Mouse (Mus musculus): ENCODE measurements around the gene Dmrt2. TPM values are rescaled to one million over a fixed set of nuclear protein-coding genes. Genes with fewer than 3 reads are reported as not detected.

The Dmrt2 gene
- polyA plus RNA-seq, 1 experiment from 2014 or later: 14.7 TPM

DNA sequence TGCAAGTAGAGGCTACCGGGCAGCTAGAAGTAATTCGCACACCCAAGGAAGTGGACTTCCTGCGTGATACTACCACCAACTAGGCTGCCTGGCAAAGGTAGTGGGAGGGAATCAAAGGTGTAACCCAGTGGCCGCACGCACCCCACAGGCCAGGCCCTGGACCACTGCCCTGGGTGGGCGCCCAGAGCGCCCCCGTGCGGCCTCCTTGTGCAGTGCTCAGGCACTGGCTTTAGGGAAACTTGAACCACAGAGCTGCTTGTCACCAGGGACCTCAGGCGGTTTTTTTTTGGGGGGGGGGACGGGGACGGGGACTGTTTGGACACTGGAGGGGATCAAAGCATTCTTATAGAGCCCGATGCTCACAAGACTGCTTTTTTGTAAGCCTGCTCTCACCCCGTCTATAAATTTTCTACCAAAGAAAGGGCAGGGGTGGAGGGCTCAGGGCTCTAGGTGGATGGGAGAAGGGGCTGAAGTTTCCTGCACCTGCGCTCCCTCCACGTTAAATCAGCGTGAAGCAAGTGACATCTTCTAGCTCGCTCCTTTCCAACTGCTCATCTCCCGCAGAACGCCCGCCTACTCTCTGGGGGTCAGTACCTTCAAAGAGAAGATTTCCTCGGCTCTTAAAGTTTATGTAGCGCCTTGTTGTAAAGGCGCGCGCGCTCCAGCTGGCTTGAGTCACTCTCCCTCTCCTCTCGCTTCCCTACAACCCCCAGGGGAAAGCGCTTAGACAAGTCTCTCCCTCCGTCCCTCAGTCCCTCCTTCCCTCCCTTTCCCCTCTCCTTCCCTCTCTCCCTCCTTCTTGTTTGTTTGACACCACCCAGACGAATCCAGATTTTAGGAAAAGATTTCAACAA lies 6.5 kb upstream of the Dmrt2 start:
- H3K4me3 ChIP-seq: peak overlapping the region; percentile 14; the same call in 1 of the 2 replicates
- peak overlapping the region; percentile 22; the same call in 1 of the 2 replicates for H3K4me2 ChIP-seq
- no peak overlapping the region for H3K9ac ChIP-seq
- 6% methylated on average over 31 of the region's 31 CpGs for WGBS
- peaks cover 70% of the 10 kb centered on the region for H3K27me3 ChIP-seq
- no peaks in the 10 kb centered on the region for H3K36me3 ChIP-seq
- peaks cover 8% of the 10 kb centered on the region for H3K4me1 ChIP-seq
- H3K9me3 ChIP-seq: no peaks in the 10 kb centered on the region
- no peak for ATAC-seq (ENCODE audit: insufficient number of reproducible peaks, low FRiP score, low TSS enrichment, low read depth)
- no peak overlapping the region for H3K27ac ChIP-seq

DNA sequence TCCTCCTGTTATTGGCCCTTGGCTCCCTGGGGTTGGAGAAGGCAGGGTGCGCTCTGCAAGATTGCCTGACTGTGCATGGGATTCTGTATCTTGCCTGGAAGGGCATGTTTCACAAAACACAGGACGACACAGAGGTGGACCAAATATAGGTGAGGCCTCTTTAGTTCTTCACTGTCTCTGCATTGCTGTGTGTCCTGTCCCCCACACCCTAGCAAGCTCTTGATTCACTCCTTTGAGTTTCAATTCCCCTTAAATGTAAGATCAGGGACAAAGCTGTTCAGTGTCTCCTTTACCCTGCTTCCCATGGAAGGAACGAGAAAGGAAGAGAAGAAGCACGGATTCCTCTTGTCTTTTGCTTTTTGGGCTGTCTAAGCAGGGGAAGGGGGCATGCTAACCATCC lies 4.4 kb upstream of the Dmrt2 start:
- ATAC-seq (ENCODE audit: insufficient number of reproducible peaks, low FRiP score, low TSS enrichment, low read depth): no peak
- H3K4me1 ChIP-seq: peaks cover 22% of the 10 kb centered on the region
- H3K27me3 ChIP-seq: peaks cover 89% of the 10 kb centered on the region
- 41% methylated on average over 4 of the region's 4 CpGs for WGBS
- H3K36me3 ChIP-seq: no peaks in the 10 kb centered on the region
- no peak overlapping the region for H3K9ac ChIP-seq
- H3K9me3 ChIP-seq: no peaks in the 10 kb centered on the region
- H3K27ac ChIP-seq: no peak overlapping the region
- no peak overlapping the region for H3K4me2 ChIP-seq
- H3K4me3 ChIP-seq: no peak overlapping the region

DNA sequence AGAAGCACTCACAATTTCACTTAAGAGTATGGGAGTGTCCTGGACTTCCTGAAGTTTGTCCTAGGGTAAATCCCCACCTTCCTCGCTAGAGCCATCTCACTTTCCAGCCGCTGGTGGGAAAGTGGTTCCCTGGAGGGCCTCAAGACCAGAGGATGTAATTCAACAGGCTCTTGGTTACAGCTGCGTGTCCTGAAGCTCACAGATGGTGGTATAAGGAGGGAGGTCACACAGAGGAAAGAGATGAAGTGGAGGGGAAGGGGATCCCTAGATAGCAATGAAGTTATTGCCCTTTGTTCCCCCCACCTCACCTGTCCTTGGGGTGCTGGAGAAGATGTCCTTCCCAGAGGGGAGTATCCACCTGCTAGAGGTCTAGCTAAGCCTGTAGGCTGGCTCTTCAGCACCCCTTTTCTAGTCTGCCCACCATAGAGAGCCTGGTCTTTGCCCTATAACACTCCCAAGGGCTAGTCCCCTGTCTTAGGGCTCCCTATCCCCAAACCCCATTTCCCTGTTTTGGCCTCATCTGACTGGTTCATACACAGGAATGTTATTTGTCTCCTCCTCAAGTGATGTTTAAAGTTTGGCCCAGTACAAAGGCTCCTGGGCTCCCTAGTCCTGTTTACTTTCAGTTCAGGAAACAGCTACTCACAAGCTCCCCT lies 2.5 kb upstream of the Dmrt2 start:
- no peak overlapping the region for H3K9ac ChIP-seq
- H3K4me3 ChIP-seq: no peak overlapping the region
- peaks cover 38% of the 10 kb centered on the region for H3K4me1 ChIP-seq
- H3K27ac ChIP-seq: no peak overlapping the region
- WGBS: 5% methylated on average over 3 of the region's 3 CpGs
- ATAC-seq (ENCODE audit: insufficient number of reproducible peaks, low FRiP score, low TSS enrichment, low read depth): no peak
- H3K9me3 ChIP-seq: no peaks in the 10 kb centered on the region
- peaks cover 96% of the 10 kb centered on the region for H3K27me3 ChIP-seq
- H3K4me2 ChIP-seq: no peak overlapping the region
- H3K36me3 ChIP-seq: no peaks in the 10 kb centered on the region

DNA sequence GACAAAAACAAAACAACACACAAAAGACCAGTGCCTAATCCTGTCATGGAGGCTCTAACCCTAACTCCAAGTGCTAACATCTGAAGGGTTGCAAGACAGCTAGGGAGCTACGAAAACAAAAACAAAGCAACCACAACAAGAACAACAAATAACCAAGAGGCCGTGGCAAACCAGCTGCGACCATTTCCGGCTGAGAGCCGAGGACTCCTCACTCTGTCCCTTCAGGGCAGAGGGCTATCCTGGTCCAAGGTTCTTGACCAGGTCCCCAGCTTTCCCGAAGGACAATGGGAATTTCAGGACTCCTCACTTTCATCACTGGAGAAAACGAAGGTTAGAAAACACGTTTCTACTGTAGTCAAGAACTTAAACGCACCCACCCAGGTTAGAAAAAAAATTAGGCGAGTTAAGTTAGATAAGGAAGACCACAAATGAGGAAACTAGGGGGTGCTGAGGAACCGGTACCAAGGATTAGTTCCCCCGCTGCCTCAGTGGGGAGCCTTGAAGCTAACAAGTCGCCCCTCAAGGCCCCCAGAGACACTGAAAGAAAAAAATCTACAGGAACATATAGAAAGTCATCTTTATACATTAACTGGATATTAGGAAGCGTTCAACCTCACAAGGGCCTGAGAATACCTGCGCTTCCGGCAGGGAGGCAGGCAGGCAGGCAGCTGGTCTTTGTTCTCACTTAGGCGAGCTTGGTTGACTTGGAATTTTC lies 1.5 kb upstream of the Dmrt2 start:
- H3K9me3 ChIP-seq: no peaks in the 10 kb centered on the region
- no peaks in the 10 kb centered on the region for H3K36me3 ChIP-seq
- ATAC-seq (ENCODE audit: insufficient number of reproducible peaks, low FRiP score, low TSS enrichment, low read depth): no peak
- peaks cover 96% of the 10 kb centered on the region for H3K27me3 ChIP-seq
- WGBS: 8% methylated on average over 17 of the region's 17 CpGs
- H3K4me3 ChIP-seq: peak overlapping the region; percentile 5; the same call in 1 of the 2 replicates
- no peak overlapping the region for H3K4me2 ChIP-seq
- H3K9ac ChIP-seq: no peak overlapping the region
- H3K4me1 ChIP-seq: peaks cover 37% of the 10 kb centered on the region
- no peak overlapping the region for H3K27ac ChIP-seq

DNA sequence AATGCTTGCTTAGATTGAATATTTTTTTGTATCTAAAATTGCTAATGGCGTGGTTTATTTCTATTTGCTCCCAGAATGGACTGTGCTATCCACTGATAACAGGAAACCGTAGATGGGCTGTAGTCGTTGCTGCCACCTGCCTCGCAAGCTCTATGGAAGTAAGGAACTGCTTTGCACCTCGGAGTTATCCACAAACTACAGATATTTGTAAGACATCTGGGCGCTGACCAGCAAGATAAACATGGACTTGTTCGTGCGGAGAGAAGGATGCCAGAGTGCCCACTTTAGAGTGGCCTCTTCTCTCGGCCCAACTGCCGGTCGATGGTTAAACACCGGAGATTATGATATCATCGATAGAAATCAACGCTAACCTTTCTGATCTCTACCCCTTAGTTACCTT lies 530 bp upstream of the Dmrt2 start:
- Histone ChIP-seq H3K9ac (no peak overlapping the region), H3K4me2 (peak overlapping the region; percentile 84), H3K27ac (no peak overlapping the region), H3K9me3 (no peaks in the 10 kb centered on the region), H3K36me3 (no peaks in the 10 kb centered on the region), H3K4me3 (peak overlapping the region; percentile 51), H3K4me1 (peaks cover 30% of the 10 kb centered on the region), H3K27me3 (peaks cover 97% of the 10 kb centered on the region)
- ATAC-seq (ENCODE audit: insufficient number of reproducible peaks, low FRiP score, low TSS enrichment, low read depth): no peak
- WGBS: 2% methylated on average over 14 of the region's 14 CpGs

DNA sequence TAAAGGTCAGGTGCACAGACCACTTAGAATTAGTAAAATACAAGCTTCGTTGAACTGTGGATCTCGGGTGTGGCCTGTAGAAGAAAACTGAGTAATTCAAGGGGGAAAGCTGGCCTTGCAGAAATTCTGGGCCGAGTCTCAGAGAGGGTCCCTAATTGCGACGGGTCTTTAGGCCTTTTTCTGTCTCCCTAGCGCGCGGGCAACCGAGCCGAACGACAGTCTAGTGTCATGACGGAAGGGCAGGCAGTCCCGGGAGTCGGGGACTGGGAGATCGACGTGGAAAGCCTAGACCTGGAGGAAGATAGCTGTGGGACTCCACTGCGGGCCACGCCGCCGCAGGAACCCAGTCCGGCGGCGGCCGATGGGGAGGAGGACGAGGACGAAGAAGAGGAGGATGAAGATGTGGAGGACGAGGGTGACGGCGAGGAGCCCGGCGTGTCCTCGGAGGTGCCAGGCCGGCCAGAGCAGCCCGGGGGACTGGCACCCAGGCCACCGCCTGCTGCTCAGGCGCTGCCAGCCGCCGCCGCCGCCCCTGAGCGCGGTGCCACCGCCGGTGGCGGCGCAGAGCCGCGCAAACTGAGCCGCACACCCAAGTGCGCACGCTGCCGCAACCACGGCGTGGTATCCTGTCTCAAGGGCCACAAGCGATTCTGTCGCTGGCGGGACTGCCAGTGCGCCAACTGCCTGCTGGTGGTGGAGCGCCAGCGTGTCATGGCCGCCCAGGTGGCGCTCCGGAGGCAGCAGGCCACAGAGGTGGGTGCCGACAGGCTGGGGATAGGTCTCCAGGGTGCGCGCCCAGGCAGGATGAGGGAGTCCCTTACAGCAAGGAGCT lies 1.2 kb downstream of the Dmrt2 start:
- ATAC-seq (ENCODE audit: insufficient number of reproducible peaks, low FRiP score, low TSS enrichment, low read depth): no peak
- Histone ChIP-seq H3K27me3 (peaks cover 96% of the 10 kb centered on the region), H3K9me3 (no peaks in the 10 kb centered on the region), H3K36me3 (no peaks in the 10 kb centered on the region), H3K4me1 (peaks cover 30% of the 10 kb centered on the region), H3K4me2 (peak overlapping the region; percentile 84), H3K27ac (no peak overlapping the region), H3K9ac (peak overlapping the region; percentile 39), H3K4me3 (peak overlapping the region; percentile 51)
- WGBS: 1% methylated on average over 66 of the region's 66 CpGs

DNA sequence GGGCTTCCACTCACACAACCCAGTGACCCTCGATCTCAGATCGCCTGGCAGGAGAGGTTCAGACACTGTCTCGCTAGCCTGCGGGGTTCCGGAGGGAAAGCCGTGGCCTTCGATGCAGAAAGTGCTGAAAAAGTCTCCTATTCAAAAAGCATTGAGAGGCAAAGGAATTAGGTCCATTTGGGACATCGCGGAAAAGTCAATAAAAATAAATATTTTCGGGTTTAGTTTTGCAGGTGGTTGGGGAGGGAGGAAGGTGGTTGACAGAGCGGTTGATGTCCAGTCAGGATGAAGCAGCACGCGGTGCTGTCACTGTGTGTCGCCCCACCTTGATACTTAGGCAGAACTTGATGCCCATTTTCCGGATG lies 1.8 kb downstream of the Dmrt2 start:
- no peaks in the 10 kb centered on the region for H3K36me3 ChIP-seq
- H3K27ac ChIP-seq: no peak overlapping the region
- ATAC-seq (ENCODE audit: insufficient number of reproducible peaks, low FRiP score, low TSS enrichment, low read depth): no peak
- H3K4me2 ChIP-seq: peak overlapping the region; percentile 84
- WGBS: 2% methylated on average over 15 of the region's 15 CpGs
- no peaks in the 10 kb centered on the region for H3K9me3 ChIP-seq
- peaks cover 90% of the 10 kb centered on the region for H3K27me3 ChIP-seq
- peaks cover 30% of the 10 kb centered on the region for H3K4me1 ChIP-seq
- peak overlapping the region; percentile 39; the same call in 1 of the 2 replicates for H3K9ac ChIP-seq
- peak overlapping the region; percentile 51 for H3K4me3 ChIP-seq

DNA sequence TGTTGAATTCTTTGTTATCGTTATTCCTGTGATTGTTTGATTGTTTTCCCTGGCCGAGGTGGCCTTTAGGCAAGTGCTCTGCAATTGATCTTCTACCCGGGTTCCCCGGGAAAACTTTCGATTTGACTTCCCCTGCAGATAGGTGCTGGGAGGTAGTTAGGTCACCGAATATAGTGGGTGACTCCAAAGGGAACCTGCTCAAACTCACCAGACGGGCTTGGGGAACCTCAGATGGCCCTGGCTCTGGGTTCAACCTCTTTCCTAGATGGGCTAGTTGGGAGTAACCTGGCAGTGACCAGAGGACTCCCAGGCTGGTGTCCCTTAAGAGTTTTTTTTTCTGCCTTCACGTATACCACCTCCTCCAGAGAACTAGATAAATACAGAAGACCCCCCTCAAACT lies 2.5 kb downstream of the Dmrt2 start:
- no peak for ATAC-seq (ENCODE audit: insufficient number of reproducible peaks, low FRiP score, low TSS enrichment, low read depth)
- no peaks in the 10 kb centered on the region for H3K36me3 ChIP-seq
- H3K9ac ChIP-seq: no peak overlapping the region
- H3K4me3 ChIP-seq: peak overlapping the region; percentile 51
- no peak overlapping the region for H3K27ac ChIP-seq
- peaks cover 30% of the 10 kb centered on the region for H3K4me1 ChIP-seq
- H3K27me3 ChIP-seq: peaks cover 86% of the 10 kb centered on the region
- H3K4me2 ChIP-seq: peak overlapping the region; percentile 84
- H3K9me3 ChIP-seq: no peaks in the 10 kb centered on the region
- WGBS: 3% methylated on average over 8 of the region's 8 CpGs

DNA sequence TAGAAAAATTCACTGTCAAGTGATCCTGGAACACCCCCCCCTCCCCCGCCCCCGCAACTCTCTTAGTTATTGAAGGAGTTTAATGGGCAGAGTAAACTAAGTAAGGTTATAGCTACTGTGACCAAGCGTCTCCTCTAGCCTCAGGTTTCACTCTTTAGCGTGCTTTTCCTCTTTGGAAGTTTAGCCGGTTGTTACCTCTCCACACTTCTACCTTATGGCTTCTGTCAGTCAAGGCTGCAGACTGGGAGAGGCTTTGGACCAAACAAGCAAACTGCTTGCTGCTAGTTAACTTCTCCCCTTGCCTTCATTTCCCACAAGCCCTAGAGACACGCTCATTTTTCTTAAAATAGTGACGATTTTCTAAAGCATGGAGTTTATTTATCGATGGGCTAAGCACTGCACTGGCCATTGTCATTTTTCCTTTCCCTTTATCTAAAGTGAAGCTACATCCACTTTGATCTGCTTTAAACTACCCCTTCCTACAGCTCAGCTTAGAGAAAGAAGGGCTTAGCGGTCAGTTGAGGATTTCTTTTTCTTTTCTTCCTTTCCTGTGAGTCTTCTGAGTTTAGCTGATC lies 3.7 kb downstream of the Dmrt2 start:
- no peak overlapping the region for H3K9ac ChIP-seq
- WGBS: 18% methylated on average over 9 of the region's 9 CpGs
- H3K27me3 ChIP-seq: peaks cover 79% of the 10 kb centered on the region
- no peaks in the 10 kb centered on the region for H3K36me3 ChIP-seq
- no peak overlapping the region for H3K27ac ChIP-seq
- no peak for ATAC-seq (ENCODE audit: insufficient number of reproducible peaks, low FRiP score, low TSS enrichment, low read depth)
- H3K9me3 ChIP-seq: no peaks in the 10 kb centered on the region
- no peak overlapping the region for H3K4me3 ChIP-seq
- H3K4me2 ChIP-seq: no peak overlapping the region
- peaks cover 30% of the 10 kb centered on the region for H3K4me1 ChIP-seq

DNA sequence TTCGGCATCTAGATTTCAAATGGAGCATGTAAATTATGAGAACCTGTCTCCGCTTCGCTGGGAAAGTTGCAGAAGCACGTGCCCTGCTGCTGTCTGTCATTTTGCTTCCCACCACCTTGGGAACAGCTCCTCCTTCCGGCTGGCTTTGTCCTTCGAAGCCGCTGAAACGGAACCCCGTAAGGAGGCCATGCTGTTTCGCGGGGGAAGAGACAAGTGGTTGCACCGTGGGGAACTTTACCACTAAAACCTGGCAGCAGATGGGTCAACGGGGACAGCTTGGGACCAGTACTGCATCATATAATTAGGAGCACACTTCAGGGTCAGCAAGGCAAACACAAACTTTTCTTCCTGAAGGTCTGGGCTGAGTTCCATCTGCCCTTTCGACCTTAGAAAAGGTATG lies 26.6 kb downstream of the Dmrt2 start:
- no peak for ATAC-seq (ENCODE audit: insufficient number of reproducible peaks, low FRiP score, low TSS enrichment, low read depth)
- Histone ChIP-seq H3K27ac (0 out of 2 replicates have a peak overlapping the region, but pooled peaks have one; percentile 47), H3K4me3 (no peak overlapping the region), H3K4me2 (0 out of 2 replicates have a peak overlapping the region, but pooled peaks have one; percentile 14), H3K36me3 (no peaks in the 10 kb centered on the region), H3K9ac (no peak overlapping the region), H3K4me1 (peaks cover 3% of the 10 kb centered on the region; the same call in 1 of the 2 replicates), H3K27me3 (no peaks in the 10 kb centered on the region), H3K9me3 (no peaks in the 10 kb centered on the region)
- 44% methylated on average over 14 of the region's 14 CpGs for WGBS

DNA sequence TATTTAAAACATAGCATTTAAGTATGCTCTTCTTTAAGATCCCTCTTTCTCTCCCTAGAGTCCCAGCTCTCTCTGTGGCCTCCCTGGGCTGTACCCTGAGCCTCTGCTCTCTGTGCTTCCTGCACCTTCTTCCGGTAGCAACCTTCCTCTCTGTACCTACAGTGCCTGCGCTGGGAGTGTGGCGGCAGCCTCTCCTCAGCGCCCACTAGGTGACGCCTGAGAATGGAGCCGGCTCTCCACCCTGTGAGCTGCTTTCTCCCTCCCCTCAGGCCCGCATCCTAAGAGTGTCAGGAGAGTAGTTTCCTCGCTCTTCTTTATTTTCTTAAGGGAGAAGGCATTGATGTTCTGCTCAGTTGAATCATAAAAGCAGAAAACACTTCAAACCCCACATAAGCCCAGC lies 41.2 kb downstream of the Dmrt2 start:
- ATAC-seq (ENCODE audit: insufficient number of reproducible peaks, low FRiP score, low TSS enrichment, low read depth): no peak
- Histone ChIP-seq H3K27me3 (0 out of 2 replicates have a peak, but pooled peaks cover 6% of the 10 kb centered on the region), H3K9ac (no peak overlapping the region), H3K9me3 (no peaks in the 10 kb centered on the region), H3K4me1 (no peaks in the 10 kb centered on the region), H3K27ac (no peak overlapping the region), H3K4me3 (no peak overlapping the region), H3K36me3 (no peaks in the 10 kb centered on the region), H3K4me2 (no peak overlapping the region)
- WGBS: 8% methylated on average over 8 of the region's 8 CpGs
